Mouse (Mus musculus): Measurements from ENCODE around the gene Syne2.

GRCm38 (mm10) chr12:75784271-75784751, 33.6 kb upstream of the Syne2 start:
- TF ChIP-seq CTCF (IDR thresholded peaks at IDR 0.05; ENCODE audit: low read depth): peak; percentile 19; the same call in 1 of the 2 replicates
- TF ChIP-seq EP300 (optimal IDR thresholded peaks at IDR 0.05): no peak
